Mouse (Mus musculus) testis, adult 2 months (tissue): Measurements from ENCODE around the gene E130309D02Rik. TPM values are rescaled to one million over a fixed set of nuclear protein-coding genes. Genes with fewer than 3 reads are reported as not detected.

Source experiments
- H3K27ac ChIP-seq: fragments of 200-500 bp; 2 replicates; pipeline ENCODE4 v1.5.1; 2012; ENCODE audit warnings: low read depth, low read length; ENCODE audit not compliant: control insufficient read depth, insufficient read depth
- H3K27me3 ChIP-seq: fragments of 200-500 bp; 2 replicates; pipeline ENCODE4 v1.6.1; 2012; ENCODE audit warnings: mild to moderate bottlenecking, low read length, moderate library complexity; ENCODE audit not compliant: control insufficient read depth, insufficient read depth
- H3K36me3 ChIP-seq: fragments of 200-500 bp; 2 replicates; pipeline ENCODE4 v1.6.1; 2012; ENCODE audit warnings: mild to moderate bottlenecking, low read length; ENCODE audit not compliant: control insufficient read depth, insufficient read depth
- H3K4me1 ChIP-seq: fragments of 200-500 bp; 2 replicates; pipeline ENCODE4 v1.6.1; 2012; ENCODE audit warnings: low read length; ENCODE audit not compliant: control insufficient read depth, insufficient read depth
- H3K4me3 ChIP-seq: fragments of 200-500 bp; 2 replicates; pipeline ENCODE4 v1.5.1; 2012; ENCODE audit warnings: low read depth, mild to moderate bottlenecking, low read length, moderate library complexity, mixed read lengths; ENCODE audit not compliant: control insufficient read depth
- CTCF ChIP-seq: fragments of 200-500 bp; IDR thresholded peaks from 2 replicates; pipeline ENCODE4 v1.5.1; 2012; ENCODE audit warnings: low read depth, mild to moderate bottlenecking, inconsistent platforms, low read length, moderate library complexity; ENCODE audit not compliant: control insufficient read depth, insufficient read depth, insufficient replicate concordance
- POLR2A ChIP-seq: fragments of 200-500 bp; IDR thresholded peaks from 2 replicates; pipeline ENCODE4 v1.6.1; 2012; ENCODE audit warnings: low read depth, mild to moderate bottlenecking, inconsistent platforms, low read length, moderate library complexity; ENCODE audit not compliant: control insufficient read depth
- polyA plus RNA-seq: library from polyadenylated mRNA; depleted of rRNA; stranded (reverse); fragments of >200 nt; gene quantifications from 2 replicates; pipeline ENCODE4 v1.2.3, GENCODE M21; 2012

E130309D02Rik gene
- polyA plus RNA-seq, 1 experiment, result 19.6 TPM

GRCm38 (mm10) chr5:143269363-143270150, 45.6 kb downstream of the E130309D02Rik start, which contains the start of gene Zfp316:
Zfp316 (minus strand) TSS chr5:143270022.
- TF ChIP-seq POLR2A, result peak; percentile 12; the same call in 1 of the 2 replicates
- no peak for TF ChIP-seq CTCF
- Histone ChIP-seq H3K27me3 (no peaks in the 10 kb centered on the region), H3K27ac (no peak within 1 kb of the TSS), H3K4me3 (peak within 1 kb of the TSS; percentile 89), H3K4me1 (peaks cover 14% of the 10 kb centered on the region), H3K36me3 (no peaks in the 10 kb centered on the region)

- Histone ChIP-seq H3K27me3 (no peaks in the 10 kb centered on the region), H3K36me3 (no peaks in the 10 kb centered on the region), H3K4me3 (peak overlapping the region; percentile 89), H3K4me1 (peaks cover 14% of the 10 kb centered on the region), H3K27ac (no peak overlapping the region)
- TF ChIP-seq CTCF (no peak), POLR2A (no peak)
These were observed 46.2 kb downstream of the E130309D02Rik start for GRCm38 (mm10) chr5:143268985-143269362.

- no peak for TF ChIP-seq POLR2A
- no peak for TF ChIP-seq CTCF
- H3K36me3 ChIP-seq, result no peaks in the 10 kb centered on the region
- H3K4me1 ChIP-seq, result peaks cover 14% of the 10 kb centered on the region
- no peak overlapping the region for H3K4me3 ChIP-seq
- no peak overlapping the region for H3K27ac ChIP-seq
- H3K27me3 ChIP-seq, result no peaks in the 10 kb centered on the region
These were observed 48.4 kb downstream of the E130309D02Rik start for GRCm38 (mm10) chr5:143266794-143267193.

- peaks cover 14% of the 10 kb centered on the region for H3K4me1 ChIP-seq
- no peaks in the 10 kb centered on the region for H3K27me3 ChIP-seq
- H3K4me3 ChIP-seq, result no peak overlapping the region
- no peak overlapping the region for H3K27ac ChIP-seq
- H3K36me3 ChIP-seq, result no peaks in the 10 kb centered on the region
- TF ChIP-seq CTCF (no peak), POLR2A (no peak)
These were observed 49.8 kb downstream of the E130309D02Rik start for GRCm38 (mm10) chr5:143265409-143265808.

- Histone ChIP-seq H3K4me3 (no peak overlapping the region), H3K36me3 (no peaks in the 10 kb centered on the region), H3K27me3 (no peaks in the 10 kb centered on the region), H3K4me1 (peaks cover 11% of the 10 kb centered on the region), H3K27ac (no peak overlapping the region)
- TF ChIP-seq POLR2A (no peak), CTCF (no peak)
These were observed 50.5 kb downstream of the E130309D02Rik start for GRCm38 (mm10) chr5:143264689-143265088.

- H3K27ac ChIP-seq, result no peak overlapping the region
- TF ChIP-seq POLR2A, result no peak
- no peak for TF ChIP-seq CTCF
- H3K36me3 ChIP-seq, result no peaks in the 10 kb centered on the region
- H3K4me1 ChIP-seq, result no peaks in the 10 kb centered on the region
- no peaks in the 10 kb centered on the region for H3K27me3 ChIP-seq
- no peak overlapping the region for H3K4me3 ChIP-seq
These were observed 53.5 kb downstream of the E130309D02Rik start for GRCm38 (mm10) chr5:143261636-143262035.

- Histone ChIP-seq H3K27me3 (no peaks in the 10 kb centered on the region), H3K36me3 (no peaks in the 10 kb centered on the region), H3K4me1 (peaks cover 20% of the 10 kb centered on the region), H3K4me3 (no peak overlapping the region), H3K27ac (no peak overlapping the region)
- TF ChIP-seq POLR2A, result no peak
- no peak for TF ChIP-seq CTCF
These were observed 59.4 kb downstream of the E130309D02Rik start for GRCm38 (mm10) chr5:143255802-143256201.

GRCm38 (mm10) chr5:143255131-143255519, 60.0 kb downstream of the E130309D02Rik start:
- no peaks in the 10 kb centered on the region for H3K36me3 ChIP-seq
- H3K4me1 ChIP-seq, result peaks cover 20% of the 10 kb centered on the region
- peak overlapping the region; percentile 62 for H3K4me3 ChIP-seq
- H3K27me3 ChIP-seq, result no peaks in the 10 kb centered on the region
- TF ChIP-seq POLR2A (no peak), CTCF (no peak)
- no peak overlapping the region for H3K27ac ChIP-seq
